Mouse (Mus musculus) left cerebral cortex, adult 18-20 months (tissue): ENCODE data around the gene Phactr4. TPM values are rescaled to one million over a fixed set of nuclear protein-coding genes. Genes with fewer than 3 reads are reported as not detected.

Source experiments
- DNase-seq, 2 experiments: peaks; one replicate each; pipeline ENCODE4 v3.0.0; 2021 to 2022; ENCODE audit warnings: low spot score in 2 of 2, mixed read lengths in 1 of 2
- total RNA-seq, 2 experiments: library from RNA; stranded (reverse); gene quantifications; 2 replicates each; pipeline ENCODE4 v1.2.3; 2021

The Phactr4 gene
- total RNA-seq, 2 experiments from 2014 or later = 10.3 to 11.8 TPM

GRCm38 (mm10) chr4:132369953-132370750, 52.1 kb downstream of the Phactr4 start:
- no peak for DNase-seq

- DNase-seq = no peak
Measured at GRCm38 (mm10) chr4:132367480-132368201, 54.6 kb downstream of the Phactr4 start.

GRCm38 (mm10) chr4:132365450-132366060, 56.7 kb downstream of the Phactr4 start:
- DNase-seq = no peak

- DNase-seq = no peak
Measured at GRCm38 (mm10) chr4:132363487-132363886, 58.8 kb downstream of the Phactr4 start.

- DNase-seq = no peak
Measured at GRCm38 (mm10) chr4:132359510-132359909, 62.8 kb downstream of the Phactr4 start.

- peak; percentile 34 to 44 for DNase-seq
Measured at GRCm38 (mm10) chr4:132356170-132356569, 66.1 kb downstream of the Phactr4 start.

- DNase-seq = no peak
Measured at GRCm38 (mm10) chr4:132355403-132355802, 66.9 kb downstream of the Phactr4 start.

GRCm38 (mm10) chr4:132354571-132354970, 67.7 kb downstream of the Phactr4 start:
- no peak for DNase-seq

- DNase-seq = peak; percentile 86 to 90
Measured at GRCm38 (mm10) chr4:132353481-132353885, 68.8 kb downstream of the Phactr4 start, which contains the start of gene Rcc1. Gene Rcc1 (minus strand): TSS chr4:132353605.

- DNase-seq = no peak
Measured at GRCm38 (mm10) chr4:132352739-132353138, 69.5 kb downstream of the Phactr4 start.

GRCm38 (mm10) chr4:132351401-132351800, 70.9 kb downstream of the Phactr4 start:
- DNase-seq = no peak

- DNase-seq = no peak
Measured at GRCm38 (mm10) chr4:132350854-132351253, 71.4 kb downstream of the Phactr4 start.

GRCm38 (mm10) chr4:132350123-132350740, 72.1 kb downstream of the Phactr4 start:
- DNase-seq = no peak

GRCm38 (mm10) chr4:132349495-132350122, 72.7 kb downstream of the Phactr4 start:
- DNase-seq = no peak

GRCm38 (mm10) chr4:132346661-132347060, 75.6 kb downstream of the Phactr4 start:
- DNase-seq = no peak

GRCm38 (mm10) chr4:132346261-132346660, 76.0 kb downstream of the Phactr4 start:
- no peak for DNase-seq

- DNase-seq = no peak
Measured at GRCm38 (mm10) chr4:132345843-132346212, 76.5 kb downstream of the Phactr4 start.

- DNase-seq = peak; percentile 96 to 98
Measured at GRCm38 (mm10) chr4:132345135-132345842, 77.0 kb downstream of the Phactr4 start.

GRCm38 (mm10) chr4:132344403-132345134, 77.7 kb downstream of the Phactr4 start:
- DNase-seq = no peak

GRCm38 (mm10) chr4:132341451-132341850, 80.8 kb downstream of the Phactr4 start:
- no peak for DNase-seq
